Mouse (Mus musculus): ENCODE measurements at regions not wholly inside any gene's neighbourhood (a gene's known extent, or its start where the extent isn't known, plus 50 kb on each side); places are given as distances from the start of the nearest gene placed in this dataset.
A peak's percentile ranks its signal among the peaks of the same experiment; 100 is the strongest.

DNA sequence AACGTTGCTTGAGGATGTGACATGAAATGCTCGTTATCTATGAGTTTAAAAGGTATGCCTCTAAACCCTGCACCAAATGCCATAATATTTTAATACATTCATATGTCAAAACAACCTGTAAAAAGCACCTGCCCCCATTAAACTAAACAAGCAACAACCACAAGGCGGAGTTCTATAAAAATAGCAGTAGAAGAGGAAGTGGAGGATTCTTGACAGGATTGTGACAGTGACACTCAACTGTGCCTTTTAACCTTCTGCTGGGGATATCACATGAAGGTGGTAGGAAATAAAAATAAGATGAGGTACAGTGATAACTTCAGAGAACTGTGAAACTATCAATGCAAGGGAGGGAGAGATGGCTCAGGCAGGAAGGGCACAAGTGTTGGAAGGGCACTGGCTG lies 58.6 kb upstream of the Dbx2 start:
- intact Hi-C loops (cut with DNase I) = no loop called here
- DNase-seq = no peak

DNA sequence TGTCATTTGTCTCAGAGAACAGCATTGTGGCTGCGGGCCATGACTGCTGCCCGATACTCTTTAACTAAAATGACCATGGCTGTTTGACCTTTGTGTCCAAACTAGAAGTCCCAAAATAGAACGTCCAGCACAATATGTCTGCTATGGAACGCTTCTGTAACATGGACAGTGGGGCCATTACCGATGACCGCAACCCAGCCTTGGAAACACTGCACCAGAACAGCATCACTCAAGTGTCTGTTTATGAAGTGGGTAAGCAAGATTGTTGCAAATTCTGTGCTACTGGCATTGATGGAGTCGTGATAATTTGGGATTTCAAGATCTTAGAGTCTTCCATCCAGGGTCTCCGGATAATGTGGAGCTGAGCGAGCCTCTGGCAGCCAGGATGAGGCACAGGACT lies 60.2 kb upstream of the Dbx2 start:
- intact Hi-C loops (cut with DNase I) = no loop called here
- no peak for DNase-seq

DNA sequence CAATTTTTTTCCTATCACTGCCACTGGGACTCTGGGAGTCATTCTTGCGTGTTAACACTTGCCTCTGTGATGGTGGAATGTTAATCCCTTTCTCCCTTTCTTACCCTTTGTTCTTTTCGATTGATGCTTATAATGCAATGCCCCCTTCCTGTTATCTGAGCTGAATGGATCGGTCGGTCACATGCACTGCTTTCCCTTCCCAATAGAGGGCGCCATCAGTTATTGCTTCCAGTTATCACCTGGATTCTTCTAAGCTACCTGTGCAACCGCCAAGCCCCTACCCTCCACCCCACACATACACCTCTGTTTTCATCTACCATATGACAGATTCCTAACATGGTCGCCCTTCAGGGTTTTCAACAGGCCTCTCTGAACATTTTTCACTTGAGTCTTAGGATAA lies 66.9 kb upstream of the Ano6 start:
- intact Hi-C loops (cut with DNase I) = no loop called here
- no peak for DNase-seq

DNA sequence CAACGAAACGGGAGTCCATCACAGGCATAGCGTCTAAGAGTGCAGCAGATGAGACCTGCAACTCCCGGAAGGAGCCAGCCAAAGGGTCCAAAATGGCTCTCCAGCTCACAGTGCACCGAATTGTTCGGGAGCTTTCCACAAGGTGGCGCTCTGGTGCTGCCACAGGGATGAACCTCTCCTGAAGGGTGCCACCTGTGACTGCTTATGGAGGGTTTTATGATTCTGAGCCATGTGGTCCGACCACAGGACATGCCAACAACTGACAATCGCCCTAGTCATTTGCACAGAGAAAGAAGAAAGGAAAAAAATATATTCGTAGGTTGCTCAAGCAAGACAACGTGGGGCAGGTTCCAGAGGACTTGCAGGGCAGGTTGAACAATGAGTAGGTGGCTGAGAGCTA lies 64.8 kb upstream of the Ano6 start:
- DNase-seq = peak; percentile 47 to 60
- intact Hi-C loops (cut with DNase I) = no loop called here

DNA sequence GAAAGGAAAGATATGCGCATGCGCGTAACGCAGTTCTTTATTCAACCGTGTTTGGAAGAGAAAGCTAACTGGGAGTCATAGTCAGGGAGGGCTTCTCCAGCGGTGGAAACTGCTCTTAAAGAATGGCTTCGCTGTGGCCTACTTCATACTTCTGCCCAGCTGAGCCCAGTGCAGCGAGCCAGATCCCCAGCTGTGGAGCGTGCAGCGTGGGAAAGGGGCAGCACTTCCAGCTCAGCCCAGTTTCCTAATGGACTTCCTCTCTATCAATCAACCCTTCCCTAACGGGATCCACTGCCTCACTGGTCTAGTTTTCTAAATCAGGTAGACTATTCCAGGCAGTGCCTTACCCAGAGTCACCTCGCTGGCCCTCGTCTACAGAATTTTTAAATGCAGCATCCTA lies 64.1 kb upstream of the Ano6 start:
- intact Hi-C loops (cut with DNase I) = no loop called here
- peak; percentile 22 to 36 for DNase-seq

DNA sequence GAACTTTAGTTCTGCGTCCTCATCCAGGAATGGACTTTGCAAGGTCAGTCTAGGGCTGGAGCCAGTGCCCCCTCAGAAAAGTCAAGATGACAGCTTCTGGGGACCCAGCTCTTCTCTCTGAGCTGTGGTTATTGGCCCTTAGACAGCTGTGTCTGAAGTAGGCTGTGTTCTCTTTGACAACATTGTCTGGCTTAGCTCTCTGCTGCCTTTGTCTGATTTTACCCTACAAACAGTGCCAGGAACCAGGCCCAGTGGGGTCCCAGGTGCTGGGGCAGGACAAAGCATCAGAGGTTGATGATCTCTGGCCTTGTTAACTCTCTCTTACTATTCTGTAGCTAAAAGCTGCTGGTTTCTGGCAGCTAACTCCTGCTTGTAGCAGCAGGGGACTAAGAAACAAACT lies 54.9 kb upstream of the Ano6 start:
- intact Hi-C loops (cut with DNase I) = no loop called here
- DNase-seq = no peak

Measured in heart, postnatal 36 days (tissue).